ENCODE assay signal across 30 mouse cellular contexts in the genomic region with DNA sequence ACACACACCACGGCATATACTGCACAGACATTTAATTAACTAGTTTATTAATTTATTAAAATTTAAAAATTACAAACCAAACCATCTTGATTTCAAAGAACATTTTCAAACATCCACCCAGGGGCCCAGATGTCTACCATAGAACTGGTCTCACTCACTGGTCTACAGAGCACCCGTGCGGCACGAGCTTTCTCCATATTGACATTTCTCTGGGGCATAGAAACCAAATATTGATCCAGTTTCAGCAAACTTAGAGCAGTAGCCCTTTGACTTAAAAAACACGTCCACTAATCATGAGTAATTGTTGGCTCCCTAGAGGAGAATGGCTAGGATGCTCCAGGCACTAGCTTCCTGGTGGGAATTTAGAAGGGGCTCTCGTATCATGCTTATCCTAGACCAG. TPM values are rescaled to one million over a fixed set of nuclear protein-coding genes. Genes with fewer than 3 reads are reported as not detected.
"Had no signal": no experiment of that assay in that cellular context is flagged by ENCODE, and none has a peak within 500 bp of the region (broad histone marks: within the 10 kb centered on the region; RNA-seq: fewer than 3 reads in every experiment).

No protein-coding gene starts in this region.

- H3K27ac ChIP-seq: hindbrain, postnatal 0 days; limb, embryonic 10.5 days; limb, embryonic 13.5 days; liver, embryonic 14.5 days; macrophage; midbrain, embryonic 10.5 days; midbrain, embryonic 13.5 days; neural tube, embryonic 13.5 days had no signal

- H3K9me3 ChIP-seq: limb, embryonic 10.5 days; limb, embryonic 13.5 days; megakaryocyte, embryonic 14.5 days; midbrain, embryonic 10.5 days; midbrain, embryonic 13.5 days; neural tube, embryonic 13.5 days had no signal

- H3K4me3 ChIP-seq: limb, embryonic 10.5 days; limb, embryonic 13.5 days; megakaryocyte, embryonic 14.5 days; midbrain, embryonic 10.5 days; midbrain, embryonic 13.5 days; myocyte; neural tube, embryonic 13.5 days had no signal

- H3K27me3 ChIP-seq: limb, embryonic 13.5 days; megakaryocyte, embryonic 14.5 days; midbrain, embryonic 13.5 days; neural tube, embryonic 13.5 days had no signal

- H3K36me3 ChIP-seq: limb, embryonic 10.5 days; limb, embryonic 13.5 days; midbrain, embryonic 10.5 days; midbrain, embryonic 13.5 days; neural tube, embryonic 13.5 days had no signal

- ATAC-seq: hindbrain, postnatal 0 days; inflammation-experienced regulatory T-cells, adult 6 months; intestine, embryonic 16.5 days; lung, postnatal 0 days; midbrain, embryonic 13.5 days; midbrain, embryonic 16.5 days had no signal

- H3K9ac ChIP-seq: limb, embryonic 13.5 days; liver, embryonic 14.5 days; lung, embryonic 14.5 days; midbrain, embryonic 13.5 days; neural tube, embryonic 13.5 days had no signal

- DNase-seq: kidney, adult 18-20 months; kidney, adult 9 months; kidney, postnatal 14 days; kidney, postnatal 4 days; lung, embryonic 14.5 days; retina, postnatal 1 day; right cerebral cortex, postnatal 25 days; spleen, adult 18-20 months; thymus, postnatal 25 days had no signal

- H3K4me2 ChIP-seq: limb, embryonic 13.5 days; lung, embryonic 14.5 days; midbrain, embryonic 13.5 days; neural tube, embryonic 13.5 days had no signal

- H3K4me1 ChIP-seq: limb, embryonic 13.5 days; midbrain, embryonic 13.5 days; neural tube, embryonic 13.5 days had no signal

RNA-seq across cellular contexts. Expression of a gene that starts 50.8 kb away (rescaled TPM):
- total RNA-seq: hindbrain, postnatal 0 days; layer of hippocampus, adult 18-20 months; layer of hippocampus, postnatal 25 days; left cerebral cortex, adult 18-20 months; left cerebral cortex, postnatal 25 days; monocyte, adult 5-6 weeks had no signal
- polyA plus RNA-seq: hindbrain, postnatal 0 days; inflammation-experienced regulatory T-cells, adult 6 months; intestine, embryonic 16.5 days; kidney, embryonic 16.5 days; limb, embryonic 10.5 days; limb, embryonic 13.5 days; liver, embryonic 14.5 days; lung, embryonic 14.5 days; lung, postnatal 0 days; macrophage; midbrain, embryonic 10.5 days; midbrain, embryonic 13.5 days; midbrain, embryonic 16.5 days; myocyte; neural tube, embryonic 13.5 days; thymus, postnatal 0 days had no signal
